Mouse (Mus musculus) layer of hippocampus, postnatal 25 days (tissue): ENCODE results near the gene Atcay. TPM values are rescaled to one million over a fixed set of nuclear protein-coding genes. Genes with fewer than 3 reads are reported as not detected.
"Not testable (repeated sequence)": the region's sequence is repeated elsewhere in the genome, so short reads cannot be mapped to it uniquely, and the experiment has no call there.

Experiments used
- DNase-seq, 2 experiments: peaks; one replicate each; pipeline ENCODE4 v3.0.0; 2022; ENCODE audit warnings: mixed read lengths in 2 of 2, low spot score in 1 of 2; ENCODE audit errors: extremely low spot score in 1 of 2
- total RNA-seq, 2 experiments: library from RNA; stranded (reverse); gene quantifications; 2 replicates each; pipeline ENCODE4 v1.2.3; 2021

The Atcay gene
- total RNA-seq, 2 experiments from 2014 or later, result 154 to 155 TPM

- peak; percentile 88 to 97 for DNase-seq
These were observed 48.0 kb downstream of the Atcay start, which contains the start of gene Dapk3 for GRCm38 (mm10) chr10:81182336-81183333. Dapk3 (plus strand) TSS chr10:81183005.

- DNase-seq, result not testable (repeated sequence)
These were observed 48.8 kb downstream of the Atcay start for GRCm38 (mm10) chr10:81181860-81182259.

- no peak for DNase-seq
These were observed 49.7 kb downstream of the Atcay start for GRCm38 (mm10) chr10:81180946-81181345.

GRCm38 (mm10) chr10:81179451-81180342 is 50.9 kb downstream of the Atcay start:
- no peak for DNase-seq

- no peak for DNase-seq
These were observed 51.7 kb downstream of the Atcay start for GRCm38 (mm10) chr10:81178927-81179326.

- no peak for DNase-seq
These were observed 52.5 kb downstream of the Atcay start for GRCm38 (mm10) chr10:81177958-81178712.

- no peak for DNase-seq
These were observed 53.1 kb downstream of the Atcay start for GRCm38 (mm10) chr10:81177491-81177925.

- peak; percentile 99 to 100 for DNase-seq
These were observed 54.0 kb downstream of the Atcay start, which contains the start of gene Eef2 for GRCm38 (mm10) chr10:81176466-81177271. Eef2 (plus strand) TSS chr10:81176631.

- no peak for DNase-seq
These were observed 54.6 kb downstream of the Atcay start for GRCm38 (mm10) chr10:81175936-81176465.

- DNase-seq, result not testable (repeated sequence)
These were observed 55.3 kb downstream of the Atcay start for GRCm38 (mm10) chr10:81175345-81175701.

- DNase-seq, result peak; percentile 82 to 87
These were observed 55.9 kb downstream of the Atcay start for GRCm38 (mm10) chr10:81174617-81175344.

GRCm38 (mm10) chr10:81173132-81173531 is 57.5 kb downstream of the Atcay start:
- DNase-seq, result peak; percentile 72 to 81

GRCm38 (mm10) chr10:81169411-81169900 is 61.2 kb downstream of the Atcay start:
- not testable (repeated sequence) for DNase-seq

- DNase-seq, result peak; percentile 59 to 66
These were observed 62.0 kb downstream of the Atcay start for GRCm38 (mm10) chr10:81168521-81169244.

GRCm38 (mm10) chr10:81168087-81168431 is 62.6 kb downstream of the Atcay start:
- no peak for DNase-seq

- peak; percentile 99 for DNase-seq
These were observed 63.2 kb downstream of the Atcay start, which contains the start of gene Pias4 for GRCm38 (mm10) chr10:81167200-81168086. Pias4 (minus strand) TSS chr10:81167923.
